Mouse (Mus musculus) bone marrow macrophage, adult 2 months (primary cell): ENCODE data around the gene Zfp866. TPM values are rescaled to one million over a fixed set of nuclear protein-coding genes. Genes with fewer than 3 reads are reported as not detected.
A peak's percentile ranks its signal among the peaks of the same experiment; 100 is the strongest.

ENCODE experiments used
- H3K27ac ChIP-seq: 2 replicates; pipeline ENCODE4 v1.5.1; 2012; ENCODE audit warnings: low read depth, low read length; ENCODE audit not compliant: insufficient read depth
- H3K4me1 ChIP-seq: 2 replicates; pipeline ENCODE4 v1.6.1; 2012; ENCODE audit warnings: low read length; ENCODE audit not compliant: control insufficient read depth, insufficient read depth
- H3K4me3 ChIP-seq: 2 replicates; pipeline ENCODE4 v1.5.1; 2012; ENCODE audit warnings: mild to moderate bottlenecking, low read length, moderate library complexity; ENCODE audit not compliant: insufficient read depth
- CTCF ChIP-seq: IDR thresholded peaks from 2 replicates; pipeline ENCODE4 v1.5.1; 2012; ENCODE audit warnings: low read depth, mild to moderate bottlenecking, low read length, moderate library complexity
- POLR2A ChIP-seq: IDR thresholded peaks from 2 replicates; pipeline ENCODE4 v1.6.1; 2012; ENCODE audit warnings: mild to moderate bottlenecking, low read depth, low read length, borderline replicate concordance
- polyA plus RNA-seq: library from polyadenylated mRNA; stranded (reverse); fragments of >200 nt; gene quantifications from 2 replicates; pipeline ENCODE4 v1.2.4, GENCODE M21; 2012; ENCODE audit not compliant: missing spikeins, insufficient read depth, insufficient read length

The Zfp866 gene
- polyA plus RNA-seq, 1 experiment = 19.3 TPM

GRCm38 (mm10) chr8:69775149-69775534 lies 15.8 kb downstream of the Zfp866 start:
- Histone ChIP-seq H3K4me1 (peaks cover 8% of the 10 kb centered on the region), H3K27ac (peak overlapping the region; percentile 60), H3K4me3 (peak overlapping the region; percentile 42)
- TF ChIP-seq CTCF (no peak), POLR2A (no peak)

GRCm38 (mm10) chr8:69774503-69775148 lies 16.4 kb downstream of the Zfp866 start, which contains the start of gene Gm20422:
Gene Gm20422 (minus strand): TSS chr8:69774886.
- Histone ChIP-seq H3K27ac (peak within 1 kb of the TSS; percentile 99), H3K4me1 (peaks cover 8% of the 10 kb centered on the region), H3K4me3 (peak within 1 kb of the TSS; percentile 99)
- TF ChIP-seq POLR2A (no peak), CTCF (no peak)

- no peak overlapping the region for H3K27ac ChIP-seq
- H3K4me1 ChIP-seq = peaks cover 8% of the 10 kb centered on the region
- H3K4me3 ChIP-seq = no peak overlapping the region
- TF ChIP-seq CTCF = no peak
- TF ChIP-seq POLR2A = no peak
Observed at GRCm38 (mm10) chr8:69772106-69772505, 18.9 kb downstream of the Zfp866 start.

- Histone ChIP-seq H3K27ac (no peak overlapping the region), H3K4me1 (peaks cover 8% of the 10 kb centered on the region)
- no peak for TF ChIP-seq POLR2A
- TF ChIP-seq CTCF = no peak
Observed at GRCm38 (mm10) chr8:69771221-69771620, 19.8 kb downstream of the Zfp866 start.

GRCm38 (mm10) chr8:69761814-69762445 lies 29.0 kb downstream of the Zfp866 start:
- TF ChIP-seq CTCF = no peak
- no peak for TF ChIP-seq POLR2A
- Histone ChIP-seq H3K4me3 (no peak overlapping the region), H3K4me1 (no peaks in the 10 kb centered on the region), H3K27ac (no peak overlapping the region)

More at GRCm38 (mm10) chr8:69771221-69771620, 19.8 kb downstream of the Zfp866 start:
- no peak overlapping the region for H3K4me3 ChIP-seq

GRCm38 (mm10) chr8:69758316-69758715 lies 32.7 kb downstream of the Zfp866 start:
- H3K4me1 ChIP-seq = no peaks in the 10 kb centered on the region
- H3K27ac ChIP-seq = no peak overlapping the region
- no peak overlapping the region for H3K4me3 ChIP-seq
- TF ChIP-seq POLR2A = no peak
- no peak for TF ChIP-seq CTCF

- TF ChIP-seq CTCF = no peak
- Histone ChIP-seq H3K4me3 (no peak overlapping the region), H3K4me1 (peaks cover 8% of the 10 kb centered on the region), H3K27ac (no peak overlapping the region)
Observed at GRCm38 (mm10) chr8:69752437-69752836, 38.5 kb downstream of the Zfp866 start.

- 0 out of 2 replicates have a peak, but pooled peaks have one; percentile 60 for TF ChIP-seq POLR2A
- no peak for TF ChIP-seq CTCF
Observed at GRCm38 (mm10) chr8:69749544-69750454, 41.2 kb downstream of the Zfp866 start, which contains the start of gene Zfp963. Gene Zfp963 (minus strand): TSS chr8:69749970.

GRCm38 (mm10) chr8:69741231-69741630 lies 49.7 kb downstream of the Zfp866 start:
- Histone ChIP-seq H3K4me3 (no peak overlapping the region), H3K27ac (no peak overlapping the region), H3K4me1 (peaks cover 3% of the 10 kb centered on the region; the same call in 1 of the 2 replicates)
- TF ChIP-seq POLR2A (no peak), CTCF (no peak)

More at GRCm38 (mm10) chr8:69749544-69750454, 41.2 kb downstream of the Zfp866 start, which contains the start of gene Zfp963:
- Histone ChIP-seq H3K4me3 (peak within 1 kb of the TSS; percentile 71), H3K4me1 (peaks cover 11% of the 10 kb centered on the region), H3K27ac (peak within 1 kb of the TSS; percentile 85)

GRCm38 (mm10) chr8:69740763-69741162 lies 50.2 kb downstream of the Zfp866 start:
- peaks cover 3% of the 10 kb centered on the region; the same call in 1 of the 2 replicates for H3K4me1 ChIP-seq
- H3K27ac ChIP-seq = no peak overlapping the region
- no peak overlapping the region for H3K4me3 ChIP-seq
- TF ChIP-seq POLR2A (no peak), CTCF (no peak)
